Mouse (Mus musculus): Measurements from ENCODE around the gene Cited4.

DNA sequence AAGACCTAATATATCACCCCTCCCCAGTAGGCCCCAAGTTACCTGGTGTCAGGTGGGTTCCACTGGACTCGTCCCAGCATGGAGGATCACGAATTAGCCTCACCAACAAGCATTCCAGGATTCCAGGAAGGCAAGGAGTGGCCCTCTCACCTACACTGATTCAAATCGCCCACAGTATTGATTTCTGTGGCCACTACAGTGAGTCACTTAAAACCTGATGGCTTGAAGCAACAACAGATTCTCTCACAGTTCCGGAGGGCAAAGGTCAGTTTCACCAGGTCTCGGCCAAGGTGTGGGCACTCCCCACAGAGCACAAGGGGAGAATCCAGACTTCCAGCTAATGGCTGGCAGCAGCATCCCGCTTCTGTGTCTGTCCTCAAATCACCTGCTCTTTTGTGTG, 22.9 kb downstream of the Cited4 start:
- TF ChIP-seq GATA1 (IDR thresholded peaks at IDR 0.05; ENCODE audit: borderline replicate concordance, low read length) = no peak
- no peak for TF ChIP-seq FLI1 (IDR thresholded peaks at IDR 0.05; ENCODE audit: low read length)

Measured in megakaryocyte, embryonic 14.5 days (primary cell).